Mouse (Mus musculus) adrenal gland, adult 8-10 months (tissue): ENCODE results near the gene Mxra7. TPM values are rescaled to one million over a fixed set of nuclear protein-coding genes. Genes with fewer than 3 reads are reported as not detected.
"Not testable (repeated sequence)": the region's sequence is repeated elsewhere in the genome, so short reads cannot be mapped to it uniquely, and the experiment has no call there.

Source experiments
- DNase-seq: peaks from one replicate; pipeline ENCODE4 v3.0.0; 2022
- total RNA-seq, 4 experiments: library from RNA; stranded (reverse); gene quantifications; 2 replicates each; pipeline ENCODE4 v1.2.4; 2022

The Mxra7 gene
- total RNA-seq, 4 experiments from 2014 or later, result 43.8 to 117 (median 81.5) TPM

- DNase-seq, result no peak
These were observed 18.8 kb upstream of the Mxra7 start for GRCm38 (mm10) chr11:116846593-116847181.

DNA sequence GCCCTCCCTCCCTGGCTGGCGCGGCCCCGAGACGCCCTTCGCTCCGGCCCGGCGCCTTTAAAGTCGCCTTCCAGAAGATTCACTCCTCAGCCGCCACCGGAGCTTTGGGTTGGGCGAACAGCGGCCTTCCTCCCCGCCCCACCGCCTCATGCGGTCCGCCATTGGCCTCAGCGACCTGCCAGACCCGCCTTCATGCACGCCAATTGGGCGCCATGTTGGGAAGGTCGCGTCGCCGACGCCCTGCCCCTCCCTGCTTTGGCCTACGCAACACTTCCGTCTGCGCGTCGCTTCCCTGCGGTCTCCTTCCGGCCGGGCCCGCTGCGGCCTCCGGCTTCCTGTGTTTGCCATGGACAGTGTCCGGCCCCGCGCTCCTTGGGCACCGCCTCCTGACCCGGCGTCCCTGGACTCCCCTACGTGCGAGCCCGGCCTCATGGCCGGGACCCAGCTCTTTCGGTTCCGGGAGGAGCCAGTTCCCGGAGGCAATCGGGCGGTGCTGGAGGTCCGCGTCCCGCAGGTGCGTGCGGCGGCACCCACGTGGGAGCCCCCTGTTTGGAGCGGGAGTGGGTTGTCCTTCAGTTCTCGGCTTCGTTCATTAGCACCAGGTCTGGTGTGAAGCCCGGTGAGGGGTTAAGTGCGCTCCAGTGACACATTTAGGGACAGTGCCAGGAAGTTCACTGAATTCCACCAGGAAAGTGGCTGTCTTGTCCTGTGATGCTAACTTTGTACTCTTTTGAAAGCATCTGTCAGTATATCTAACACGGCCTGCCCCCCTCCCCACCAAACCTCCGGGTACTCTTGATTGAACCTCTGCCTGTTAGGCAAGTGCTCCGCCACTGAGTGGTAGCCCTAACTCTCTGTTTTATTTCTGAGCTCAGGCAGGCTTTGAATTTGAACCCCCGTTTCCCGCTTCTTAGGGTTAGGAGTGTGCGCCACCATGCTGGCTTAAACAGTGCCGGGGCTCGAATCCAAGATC is 15.7 kb upstream of the Mxra7 start, which contains the start of the genes Mettl23 and Jmjd6:
Gene Mettl23 (plus strand): TSS at position 18 of the 973 bp plus-strand sequence.
Gene Jmjd6 (minus strand): TSS at position 189 of the 973 bp plus-strand sequence.
- DNase-seq, result peak; percentile 98

DNA sequence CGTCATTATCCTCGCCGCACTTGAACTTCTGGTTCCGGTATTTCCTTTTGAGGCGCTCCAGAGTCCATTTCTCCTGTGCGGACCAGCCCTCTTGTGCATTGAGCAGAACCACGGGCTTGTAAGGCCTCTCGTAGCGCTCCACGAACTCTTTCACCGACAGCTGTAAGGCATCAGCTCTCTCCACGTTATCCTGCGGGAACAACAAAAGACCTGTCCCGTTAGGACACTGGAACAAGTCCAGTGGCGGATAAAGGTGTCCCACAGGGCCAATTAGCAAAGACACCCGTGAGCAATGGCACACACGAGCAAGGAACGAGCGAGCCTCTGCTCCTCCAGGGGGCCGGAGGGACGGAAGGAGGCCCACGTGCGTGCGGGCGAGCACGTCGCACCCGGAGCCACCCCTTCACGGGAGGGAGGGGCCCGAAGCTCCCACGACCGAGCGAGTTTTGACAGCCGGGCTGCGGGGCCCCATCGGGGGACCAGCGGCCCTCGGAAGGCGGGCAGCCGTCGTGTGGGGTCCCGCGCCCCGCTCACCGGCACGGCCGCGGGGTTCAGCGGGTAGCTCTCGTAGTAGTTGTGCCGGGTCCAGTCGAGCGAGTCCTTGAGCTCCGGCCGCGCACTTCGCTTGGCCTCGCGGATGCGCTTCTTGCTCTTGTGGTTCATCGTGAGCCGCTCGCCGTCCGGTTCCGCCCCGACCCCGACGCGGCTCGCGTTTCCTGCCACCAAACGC is 14.8 kb upstream of the Mxra7 start:
- DNase-seq, result peak; percentile 67

- DNase-seq, result no peak
These were observed 12.9 kb upstream of the Mxra7 start for GRCm38 (mm10) chr11:116840748-116841147.

DNA sequence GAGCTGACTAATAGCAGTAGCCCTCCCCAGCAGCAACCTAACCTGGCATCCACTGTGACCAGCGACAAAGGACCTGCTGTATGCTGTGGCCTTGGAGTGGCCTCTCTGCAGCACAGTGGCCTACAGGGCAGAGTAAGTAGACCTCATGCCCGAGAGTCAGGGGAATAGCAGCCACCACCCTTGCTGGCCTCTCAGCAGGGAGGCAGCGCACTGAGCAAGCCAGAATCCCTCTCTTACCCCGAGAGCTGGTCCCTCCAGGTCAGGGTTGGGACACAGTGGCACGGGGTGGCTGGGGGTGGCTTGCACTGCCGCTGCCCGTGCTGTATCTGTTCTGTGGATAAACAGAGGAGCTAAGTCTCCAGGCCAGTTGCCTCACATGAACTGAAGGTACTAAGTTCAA is 11.8 kb upstream of the Mxra7 start:
- DNase-seq, result no peak

- DNase-seq, result no peak
These were observed 11.1 kb upstream of the Mxra7 start for GRCm38 (mm10) chr11:116838936-116839335.

DNA sequence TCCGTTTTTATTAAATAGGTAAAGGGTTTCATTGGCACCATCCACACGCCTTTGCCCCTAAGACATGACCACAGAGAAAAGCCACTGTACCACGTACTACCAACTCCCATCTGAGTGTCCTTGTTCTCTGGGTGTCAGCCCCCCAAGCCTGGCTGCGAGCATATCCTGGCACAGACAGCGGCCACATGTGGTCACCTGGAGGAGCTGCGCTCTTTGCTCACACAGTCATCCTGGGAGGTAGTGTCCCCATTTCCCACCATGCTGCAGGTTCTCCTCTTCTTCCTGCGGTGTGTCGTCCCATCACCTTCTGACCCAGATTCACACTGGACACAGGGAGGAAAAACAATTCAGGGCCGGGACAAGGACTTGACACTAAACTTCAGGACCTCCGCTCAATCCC is 9.6 kb upstream of the Mxra7 start:
- DNase-seq, result no peak

DNA sequence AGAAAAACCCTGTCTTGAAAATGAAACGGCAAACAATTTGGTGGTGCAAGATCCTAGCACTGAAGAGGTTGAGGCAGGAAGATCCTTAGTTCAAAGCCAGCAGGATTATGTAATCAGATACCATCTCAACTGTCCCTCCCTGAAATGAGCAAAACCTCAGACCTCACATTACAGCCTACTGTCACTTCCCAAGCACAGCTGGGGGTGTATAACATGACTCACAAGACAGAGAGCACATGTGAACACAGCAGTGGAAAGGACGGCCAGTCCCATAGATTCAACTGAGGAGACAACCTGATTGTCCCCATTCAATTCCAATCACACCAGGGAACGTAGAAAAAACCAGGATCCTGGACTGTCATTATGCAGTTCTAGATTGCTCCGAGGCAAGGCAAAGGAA is 8.4 kb upstream of the Mxra7 start:
- no peak for DNase-seq

DNA sequence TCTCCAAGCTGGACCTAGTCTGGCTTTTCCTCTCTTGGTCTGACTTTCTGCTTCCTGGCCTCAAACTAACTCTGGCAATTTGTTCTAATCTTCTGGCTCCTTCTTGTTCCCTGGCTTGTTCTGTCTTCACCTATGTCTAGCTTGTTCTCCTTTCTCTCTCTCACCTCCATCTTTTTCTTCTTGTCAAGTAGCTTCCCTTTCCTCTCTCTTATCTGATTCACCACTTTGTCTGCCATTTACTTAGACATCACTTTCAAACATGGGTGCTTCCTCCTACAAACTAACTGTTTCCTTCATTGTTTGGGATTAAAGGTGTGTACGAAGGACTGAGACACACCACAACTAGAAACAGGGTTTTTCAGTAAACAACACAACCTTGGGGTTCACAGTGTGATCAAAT is 7.1 kb upstream of the Mxra7 start:
- DNase-seq, result no peak

GRCm38 (mm10) chr11:116832172-116832685 is 4.4 kb upstream of the Mxra7 start:
- DNase-seq, result no peak

DNA sequence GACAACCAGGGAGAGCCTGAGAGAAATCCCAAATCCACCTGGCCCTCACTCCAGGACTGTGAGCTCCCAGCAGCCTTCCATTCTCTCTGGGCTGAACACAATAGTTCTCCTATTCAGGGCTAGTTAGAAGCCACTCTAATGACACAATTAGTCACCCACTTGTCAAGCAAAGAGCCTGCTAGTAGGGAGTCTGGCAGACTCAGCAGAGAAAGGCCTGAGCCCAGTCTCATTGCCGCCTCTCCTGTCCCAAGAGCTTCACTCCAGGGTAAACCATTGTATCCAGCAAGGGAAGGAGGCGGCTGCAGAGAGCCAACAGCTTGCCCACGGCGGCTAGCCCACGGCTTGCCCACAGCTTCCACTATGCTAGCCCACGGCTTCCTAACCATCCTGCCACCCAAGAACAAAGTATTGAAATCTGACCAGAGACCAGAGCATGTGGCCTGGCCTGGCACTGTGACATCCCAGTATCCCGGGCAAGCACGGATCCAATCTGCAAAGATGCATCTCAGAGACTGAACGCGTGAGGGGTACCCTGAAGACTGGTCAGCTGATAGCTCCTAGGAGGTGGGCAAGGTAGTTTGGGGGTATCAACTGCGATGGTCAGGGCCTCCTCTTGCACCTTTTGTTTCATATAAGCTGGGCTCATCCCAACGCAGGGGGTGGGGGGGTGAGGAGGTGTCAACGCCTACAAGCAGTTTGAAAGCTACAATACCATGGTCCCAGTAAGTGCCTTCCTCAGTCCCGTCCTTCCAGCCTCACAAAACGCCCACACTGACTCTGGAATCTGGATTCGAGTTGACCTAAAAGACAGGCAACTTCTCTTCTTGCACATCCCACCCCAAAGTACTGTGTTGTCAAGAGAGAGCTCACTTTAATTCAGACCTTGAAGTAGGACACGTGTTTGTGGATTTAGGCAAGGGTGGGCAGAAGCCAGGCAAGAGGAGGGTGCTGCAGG is 1.0 kb downstream of the Mxra7 start:
- no peak for DNase-seq

GRCm38 (mm10) chr11:116825230-116825629 is 2.6 kb downstream of the Mxra7 start:
- DNase-seq, result peak; percentile 53

- DNase-seq, result not testable (repeated sequence)
These were observed 4.0 kb downstream of the Mxra7 start for GRCm38 (mm10) chr11:116823885-116824284.

DNA sequence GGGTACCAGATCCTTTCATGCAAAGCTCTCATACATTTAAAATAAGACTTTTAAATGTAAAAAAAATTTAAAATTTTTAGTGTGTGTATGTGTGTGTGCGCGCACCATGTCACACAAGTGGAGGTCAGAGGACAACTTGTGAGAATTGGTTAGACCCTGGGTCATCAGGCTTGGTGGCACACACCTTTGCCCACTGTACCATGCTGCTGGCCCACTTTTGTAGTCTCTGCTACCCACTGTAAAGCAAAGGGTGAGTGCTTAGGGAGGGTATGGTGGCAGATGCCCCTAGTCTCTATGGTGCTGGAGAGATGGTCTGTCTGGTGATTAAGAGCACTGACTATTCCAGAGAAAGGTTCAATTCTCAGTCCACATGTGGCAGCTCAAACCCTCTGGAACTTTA is 4.6 kb downstream of the Mxra7 start:
- no peak for DNase-seq

DNA sequence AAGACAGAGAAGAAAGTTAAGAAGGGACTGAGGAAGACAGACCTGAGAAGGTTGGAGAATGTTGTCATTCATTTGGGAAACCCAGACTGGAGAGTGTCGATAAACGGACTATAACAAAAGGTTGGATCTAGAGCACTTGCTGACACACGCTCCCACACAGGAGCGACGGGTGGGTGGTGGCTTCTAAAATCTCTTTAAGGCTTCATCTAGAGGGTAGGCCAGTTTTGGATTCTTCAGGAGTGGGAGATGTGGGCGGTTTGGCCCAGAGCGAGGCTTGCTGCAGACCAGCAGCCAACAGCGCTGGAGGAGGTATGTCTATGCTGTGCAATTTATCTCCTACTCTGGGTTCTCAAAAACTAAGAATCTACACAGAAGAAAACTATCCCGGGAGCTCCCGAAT is 5.2 kb downstream of the Mxra7 start:
- no peak for DNase-seq

DNA sequence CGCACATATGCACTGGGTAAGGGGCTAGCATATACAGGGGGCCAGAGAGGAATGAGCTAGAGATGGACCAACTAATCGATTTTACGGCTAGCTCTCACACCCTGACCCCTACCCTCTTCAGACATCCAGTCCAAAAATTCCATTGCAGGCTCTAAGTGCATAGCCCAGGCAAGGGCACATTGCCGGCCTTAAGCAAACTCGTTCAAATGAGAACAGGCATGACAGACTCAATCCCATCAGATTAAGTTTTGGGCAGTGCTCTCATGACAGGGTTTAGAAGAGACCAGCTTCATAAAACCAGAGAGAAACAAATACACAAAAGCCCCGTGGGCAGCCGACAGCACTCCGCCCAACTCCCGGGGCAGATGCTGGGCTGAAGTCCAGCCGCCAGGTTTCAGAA is 5.6 kb downstream of the Mxra7 start:
- no peak for DNase-seq

GRCm38 (mm10) chr11:116821057-116821940 is 6.5 kb downstream of the Mxra7 start:
- no peak for DNase-seq

- DNase-seq, result no peak
These were observed 7.8 kb downstream of the Mxra7 start for GRCm38 (mm10) chr11:116819932-116820593.

- no peak for DNase-seq
These were observed 9.1 kb downstream of the Mxra7 start for GRCm38 (mm10) chr11:116818722-116819121.

- DNase-seq, result no peak
These were observed 10.3 kb downstream of the Mxra7 start for GRCm38 (mm10) chr11:116817567-116817966.
